Mouse (Mus musculus): ENCODE results near the gene Hist1h2bh.
"Not testable (repeated sequence)": the region's sequence is repeated elsewhere in the genome, so short reads cannot be mapped to it uniquely, and the experiment has no call there.

The Hist1h2bh gene

DNA sequence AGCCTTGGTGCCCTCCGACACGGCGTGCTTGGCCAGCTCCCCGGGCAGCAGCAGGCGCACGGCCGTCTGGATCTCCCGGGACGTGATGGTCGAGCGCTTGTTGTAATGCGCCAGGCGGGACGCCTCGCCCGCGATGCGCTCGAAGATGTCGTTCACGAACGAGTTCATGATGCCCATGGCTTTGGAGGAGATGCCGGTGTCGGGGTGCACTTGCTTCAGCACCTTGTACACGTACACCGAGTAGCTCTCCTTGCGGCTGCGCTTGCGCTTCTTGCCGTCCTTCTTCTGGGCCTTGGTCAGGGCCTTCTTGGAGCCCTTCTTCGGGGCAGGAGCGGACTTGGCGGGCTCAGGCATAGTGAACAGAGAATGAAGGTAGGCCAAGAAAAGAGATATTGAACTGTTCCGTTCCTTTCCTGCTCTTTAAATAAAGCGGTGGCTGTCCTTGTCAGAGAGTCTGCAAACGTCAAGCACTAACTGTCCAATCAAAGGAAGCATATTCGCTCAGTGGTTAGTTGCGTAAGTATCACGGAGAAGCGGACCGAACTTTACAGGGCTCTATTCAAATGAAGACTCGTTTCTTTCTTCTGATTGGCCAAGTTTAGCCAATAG, at the start of gene Hist1h2bh:
Gene Hist1h2bh, minus strand, starts transcription at position 394 of the 609 bp plus-strand sequence.
- peak; percentile 48 to 53 for DNase-seq

DNA sequence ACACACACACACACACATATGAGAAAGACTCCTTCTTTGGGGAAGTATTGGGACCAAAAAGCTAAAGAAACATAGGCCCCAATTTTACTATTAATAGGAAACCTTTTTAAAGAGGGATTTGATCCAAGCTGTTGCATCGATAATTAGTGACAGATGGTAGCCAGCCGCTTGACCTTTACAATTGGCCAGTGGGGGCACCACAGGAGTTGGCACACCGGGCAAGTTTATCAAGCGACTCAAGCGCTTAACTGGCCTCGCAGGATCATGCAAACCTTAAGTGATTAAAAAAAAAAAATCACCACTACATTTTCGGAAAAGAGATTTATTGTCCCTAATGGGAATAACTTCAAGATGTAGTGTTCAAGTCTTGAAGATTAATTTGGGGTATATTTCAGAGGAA, 49.4 kb upstream of the Hist1h2bh start:
- peak; percentile 63 to 65 for DNase-seq

- not testable (repeated sequence) for DNase-seq
Measured at GRCm38 (mm10) chr13:23591886-23592285, 48.7 kb upstream of the Hist1h2bh start.

GRCm38 (mm10) chr13:23591206-23591605, 48.0 kb upstream of the Hist1h2bh start:
- no peak for DNase-seq

- DNase-seq: no peak
Measured at GRCm38 (mm10) chr13:23586940-23587225, 43.7 kb upstream of the Hist1h2bh start.

GRCm38 (mm10) chr13:23586099-23586939, 43.1 kb upstream of the Hist1h2bh start:
- DNase-seq: no peak

DNA sequence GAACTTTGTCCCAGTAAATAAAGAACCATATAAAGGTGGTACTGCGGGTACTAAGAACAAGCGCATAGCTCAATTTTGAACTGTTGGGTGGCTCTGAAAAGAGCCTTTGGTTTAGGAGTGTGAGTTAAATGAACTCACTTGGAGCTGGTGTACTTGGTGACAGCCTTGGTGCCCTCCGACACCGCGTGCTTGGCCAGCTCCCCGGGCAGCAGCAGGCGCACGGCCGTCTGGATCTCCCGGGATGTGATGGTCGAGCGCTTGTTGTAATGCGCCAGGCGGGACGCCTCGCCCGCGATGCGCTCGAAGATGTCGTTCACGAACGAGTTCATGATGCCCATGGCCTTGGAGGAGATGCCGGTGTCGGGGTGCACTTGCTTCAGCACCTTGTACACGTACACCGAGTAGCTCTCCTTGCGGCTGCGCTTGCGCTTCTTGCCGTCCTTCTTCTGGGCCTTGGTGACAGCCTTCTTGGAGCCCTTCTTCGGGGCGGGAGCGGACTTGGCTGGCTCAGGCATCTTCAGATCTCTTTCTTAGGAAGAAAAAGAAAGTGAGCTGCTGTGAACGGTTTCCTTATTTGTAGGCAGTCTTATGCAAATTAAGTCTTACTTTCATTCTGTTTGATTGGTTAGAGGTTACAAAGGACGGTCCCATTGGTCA, 42.4 kb upstream of the Hist1h2bh start:
- DNase-seq: peak; percentile 36 to 64

DNA sequence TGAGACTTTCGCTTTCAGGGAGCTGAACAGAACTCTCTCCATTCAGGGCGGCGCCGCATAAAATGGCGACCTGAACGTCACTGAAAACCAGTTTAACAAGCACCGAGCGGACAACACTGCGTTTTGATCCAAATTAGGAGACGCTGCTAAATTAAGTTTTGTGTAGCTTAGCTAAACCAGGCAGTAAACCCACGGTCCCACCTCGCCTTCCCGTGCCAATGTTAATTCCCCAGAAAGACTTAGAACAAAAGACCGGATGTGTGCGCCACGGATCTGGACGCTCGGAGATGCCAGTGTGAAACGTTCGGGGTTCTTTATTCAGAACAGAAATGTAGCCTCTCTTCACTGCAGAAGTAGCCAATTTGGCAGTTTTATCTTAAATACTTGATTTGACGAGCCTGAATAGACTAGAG, 41.8 kb upstream of the Hist1h2bh start:
- DNase-seq: peak; percentile 49 to 60

- no peak for DNase-seq
Measured at GRCm38 (mm10) chr13:23584331-23584730, 41.1 kb upstream of the Hist1h2bh start.

DNA sequence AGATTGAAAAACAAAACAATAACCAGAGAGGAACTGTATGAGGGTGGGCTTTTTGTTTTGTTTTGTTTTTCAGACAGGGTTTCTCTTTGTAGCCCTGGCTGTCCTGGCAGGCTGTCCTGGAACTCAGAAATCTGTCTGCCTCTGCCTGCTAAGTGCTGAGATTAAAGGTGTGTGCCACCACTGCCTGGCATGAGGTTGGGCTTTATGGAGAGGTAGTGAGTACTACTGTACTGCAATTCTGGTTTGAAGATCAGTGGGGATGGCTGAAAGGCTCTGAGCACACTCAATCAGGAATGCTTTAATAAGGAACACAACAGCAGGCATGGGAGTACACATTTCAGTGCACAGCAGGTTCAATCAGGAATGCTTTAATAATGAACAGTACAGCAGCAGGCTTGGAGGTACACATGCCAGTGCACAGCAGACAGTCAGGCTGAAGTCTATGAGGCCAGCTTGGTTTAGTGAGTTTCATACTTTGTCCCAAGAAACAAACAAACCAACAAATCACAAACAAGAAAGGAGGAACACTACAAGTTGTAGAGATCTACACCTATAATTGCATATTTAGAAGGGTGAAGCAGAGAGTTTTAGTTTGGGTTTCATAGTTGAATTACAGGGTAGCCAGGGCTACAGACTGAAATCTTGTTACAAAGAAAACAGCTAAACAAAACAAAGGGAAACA, 40.3 kb upstream of the Hist1h2bh start:
- no peak for DNase-seq

DNA sequence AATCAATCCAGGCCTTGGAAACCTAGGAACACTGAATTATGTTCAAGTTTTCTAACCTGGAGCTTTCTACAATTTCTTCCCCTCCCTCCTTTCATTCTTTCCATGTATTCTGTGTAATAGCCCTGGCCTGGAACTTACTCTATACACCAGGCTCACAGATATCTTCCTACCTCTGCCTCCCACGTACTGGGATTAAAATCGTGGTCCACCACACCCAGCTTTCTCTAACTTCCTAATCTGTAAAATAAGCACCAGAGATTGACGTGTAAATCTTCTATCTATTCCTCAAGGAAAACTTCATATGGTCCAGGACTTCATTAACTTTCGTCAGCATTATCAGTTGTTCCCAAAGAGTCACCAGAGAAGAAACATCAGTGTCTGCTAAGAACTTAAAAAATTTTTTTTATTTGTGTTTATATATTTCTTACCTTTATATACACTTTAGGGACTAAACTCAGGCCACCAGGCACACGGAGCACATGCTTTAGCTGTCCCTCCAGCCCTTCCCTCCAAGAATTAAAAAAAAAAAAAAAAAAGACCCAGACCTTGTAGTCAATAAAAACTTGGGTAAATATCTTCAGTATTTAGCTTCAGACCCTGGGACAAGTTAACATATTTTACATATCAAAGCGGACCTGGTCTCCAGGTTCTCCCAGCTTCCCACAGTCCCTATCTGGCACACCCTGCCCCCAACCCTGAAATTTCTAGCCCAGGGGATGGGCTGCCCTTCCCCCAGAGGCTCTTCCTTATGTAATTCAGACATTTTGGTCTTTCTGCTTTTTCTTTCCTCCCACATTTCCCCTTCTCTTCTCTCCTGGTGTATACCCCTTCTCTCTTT, 39.2 kb upstream of the Hist1h2bh start:
- no peak for DNase-seq

- DNase-seq: peak; percentile 91
Measured at GRCm38 (mm10) chr13:23581408-23582218, 38.4 kb upstream of the Hist1h2bh start, which contains the start of gene Hist1h4d. Hist1h4d (plus strand) TSS chr13:23581598.

- no peak for DNase-seq
Measured at GRCm38 (mm10) chr13:23577835-23578234, 34.6 kb upstream of the Hist1h2bh start.

DNA sequence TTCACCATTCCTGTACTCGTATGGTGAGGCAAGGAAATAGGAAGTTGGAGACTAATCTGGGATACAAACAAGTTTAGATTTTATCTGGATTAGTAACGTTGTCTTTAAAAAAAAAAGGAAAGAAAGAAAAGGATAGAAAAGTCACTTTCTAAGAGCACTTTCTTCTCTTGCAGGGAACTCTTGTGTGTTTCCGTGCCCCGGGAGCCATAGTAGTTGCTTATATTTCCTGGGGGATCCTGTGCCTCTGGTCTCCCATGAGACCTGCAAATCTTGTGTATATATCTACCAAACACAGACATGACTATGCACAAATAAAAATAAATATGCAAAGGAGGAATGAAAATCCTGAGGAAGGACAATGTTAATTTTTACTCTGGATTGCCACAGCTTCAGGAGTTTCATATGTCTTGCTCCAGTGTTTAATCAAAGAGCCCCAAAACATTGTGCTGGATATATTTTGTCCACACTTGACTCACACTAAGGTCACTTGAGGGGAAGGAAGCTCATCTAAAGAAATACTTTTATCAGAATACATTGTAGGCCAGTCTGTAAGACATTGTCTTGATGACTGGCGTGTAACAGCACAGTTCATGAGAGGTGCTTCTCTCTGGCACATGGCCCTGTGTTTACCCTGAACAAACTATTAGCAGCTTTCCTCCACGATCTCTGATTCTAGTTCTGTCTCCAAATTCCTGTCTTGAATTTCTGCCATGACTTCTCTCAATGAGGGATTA, 33.9 kb upstream of the Hist1h2bh start:
- DNase-seq: no peak

- DNase-seq: no peak
Measured at GRCm38 (mm10) chr13:23576351-23576881, 33.2 kb upstream of the Hist1h2bh start.

- DNase-seq: not testable (repeated sequence)
Measured at GRCm38 (mm10) chr13:23575864-23576313, 32.7 kb upstream of the Hist1h2bh start.

- DNase-seq: no peak
Measured at GRCm38 (mm10) chr13:23575271-23575851, 32.2 kb upstream of the Hist1h2bh start, which contains the start of gene Hist1h3d. Hist1h3d (plus strand) TSS chr13:23575763.

DNA sequence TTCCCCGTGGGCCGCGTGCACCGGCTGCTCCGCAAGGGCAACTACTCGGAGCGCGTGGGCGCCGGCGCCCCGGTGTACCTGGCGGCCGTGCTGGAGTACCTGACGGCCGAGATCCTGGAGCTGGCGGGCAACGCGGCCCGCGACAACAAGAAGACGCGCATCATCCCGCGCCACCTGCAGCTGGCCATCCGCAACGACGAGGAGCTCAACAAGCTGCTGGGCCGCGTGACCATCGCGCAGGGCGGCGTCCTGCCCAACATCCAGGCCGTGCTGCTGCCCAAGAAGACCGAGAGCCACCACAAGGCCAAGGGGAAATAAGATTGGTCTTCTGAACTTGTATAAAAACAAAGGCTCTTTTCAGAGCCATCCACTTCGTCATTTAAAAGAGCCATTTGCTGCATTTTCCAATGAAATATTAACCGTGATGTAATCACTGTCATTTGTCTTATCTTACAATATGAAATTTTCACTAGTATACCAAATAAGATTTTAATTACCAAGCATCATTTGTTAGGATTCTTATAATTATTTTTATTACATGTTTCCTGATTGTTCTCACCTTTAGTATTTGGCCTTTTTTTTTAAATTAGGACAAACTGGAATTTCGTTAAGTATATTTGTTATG, 31.5 kb upstream of the Hist1h2bh start:
- not testable (repeated sequence) for DNase-seq

DNA sequence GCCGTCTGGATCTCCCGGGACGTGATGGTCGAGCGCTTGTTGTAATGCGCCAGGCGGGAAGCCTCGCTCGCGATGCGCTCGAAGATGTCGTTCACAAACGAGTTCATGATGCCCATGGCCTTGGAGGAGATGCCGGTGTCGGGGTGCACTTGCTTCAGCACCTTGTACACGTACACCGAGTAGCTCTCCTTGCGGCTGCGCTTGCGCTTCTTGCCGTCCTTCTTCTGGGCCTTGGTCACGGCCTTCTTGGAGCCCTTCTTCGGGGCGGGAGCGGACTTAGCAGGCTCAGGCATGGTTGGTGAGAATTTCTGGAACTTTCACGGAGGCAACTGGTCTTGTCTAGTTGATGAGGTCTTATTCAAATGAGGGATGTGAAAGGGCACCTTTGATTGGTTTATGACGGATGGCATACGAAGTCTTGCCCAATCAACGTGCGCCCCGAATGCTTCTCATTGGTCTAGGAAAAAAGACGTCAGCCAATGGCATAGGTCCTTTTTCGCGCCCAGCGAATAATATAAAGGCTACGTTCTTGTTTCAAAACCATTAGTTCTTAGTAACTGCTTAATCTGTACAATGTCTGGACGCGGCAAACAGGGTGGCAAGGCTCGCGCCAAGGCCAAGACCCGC, 30.8 kb upstream of the Hist1h2bh start, which contains the start of the genes Hist1h2bf and Hist1h2ad:
Gene Hist1h2bf, minus strand, starts transcription at position 299 of the 627 bp plus-strand sequence.
Gene Hist1h2ad, plus strand, starts transcription at position 484 of the 627 bp plus-strand sequence.
- peak; percentile 61 to 64 for DNase-seq

All from cerebellum, adult 18-20 months (tissue).